Mouse (Mus musculus): ENCODE data around the gene Acox1. TPM values are rescaled to one million over a fixed set of nuclear protein-coding genes. Genes with fewer than 3 reads are reported as not detected.

Acox1 gene
- polyA plus RNA-seq, 1 experiment from 2014 or later = 29.6 TPM

DNA sequence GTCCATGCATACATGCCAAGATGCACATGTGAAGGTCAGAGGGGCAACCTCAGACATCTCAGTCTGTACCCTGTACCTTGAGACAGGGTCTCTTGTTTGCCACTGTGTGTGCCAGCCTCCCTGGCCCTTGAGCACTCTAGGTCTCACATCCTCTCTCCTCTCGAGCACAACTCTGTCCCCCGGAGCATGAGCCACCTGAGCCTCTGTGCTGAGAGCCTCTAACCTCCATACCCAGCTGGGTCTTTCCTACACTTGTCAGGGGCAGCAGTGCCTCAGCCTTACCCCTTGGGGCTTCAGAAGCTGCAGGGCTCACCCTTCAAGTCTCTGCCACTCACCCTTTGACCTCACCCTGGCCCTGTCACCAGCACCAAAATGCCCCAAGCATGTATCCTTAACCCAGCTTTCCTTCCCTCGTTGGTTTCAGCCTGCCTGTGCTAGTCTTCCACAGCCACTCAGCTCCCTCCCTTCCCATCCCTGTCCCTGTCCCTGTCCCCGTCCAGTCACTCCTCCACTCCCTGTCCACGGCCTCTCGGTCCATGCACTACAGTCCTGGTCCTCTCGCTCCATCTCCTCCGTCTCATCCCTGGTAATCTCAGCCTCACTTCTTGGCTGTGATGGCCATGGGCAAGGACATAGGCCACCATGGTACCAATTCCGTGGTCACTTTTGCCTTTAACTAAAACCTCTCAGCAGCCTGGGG lies 69.6 kb downstream of the Acox1 start:
- H3K4me2 ChIP-seq (replicated peaks; ENCODE audit: low read depth, low read length) = peak overlapping the region; percentile 62
- no peak for ATAC-seq (ENCODE audit: insufficient number of reproducible peaks, insufficient read depth, low FRiP score, low read depth)
- H3K9ac ChIP-seq (replicated peaks; ENCODE audit: low read depth, low read length) = no peak overlapping the region
- H3K27me3 ChIP-seq (ENCODE audit: control insufficient read depth, insufficient read depth, low read length) = no peaks in the 10 kb centered on the region
- H3K9me3 ChIP-seq (ENCODE audit: control insufficient read depth, low read depth, low read length) = no peaks in the 10 kb centered on the region; the same call in 1 of the 2 replicates
- WGBS = 78% methylated on average over 9 of the region's 9 CpGs
- peak overlapping the region; percentile 55; the same call in 1 of the 2 replicates for H3K4me3 ChIP-seq (ENCODE audit: low read depth, low read length)
- H3K36me3 ChIP-seq (ENCODE audit: control insufficient read depth, insufficient read depth, low read length) = peaks cover 11% of the 10 kb centered on the region; the same call in 1 of the 2 replicates
- no peak overlapping the region for H3K27ac ChIP-seq (ENCODE audit: low read length)
- H3K4me1 ChIP-seq (ENCODE audit: control insufficient read depth, insufficient read depth, low read length) = peaks cover 25% of the 10 kb centered on the region

DNA sequence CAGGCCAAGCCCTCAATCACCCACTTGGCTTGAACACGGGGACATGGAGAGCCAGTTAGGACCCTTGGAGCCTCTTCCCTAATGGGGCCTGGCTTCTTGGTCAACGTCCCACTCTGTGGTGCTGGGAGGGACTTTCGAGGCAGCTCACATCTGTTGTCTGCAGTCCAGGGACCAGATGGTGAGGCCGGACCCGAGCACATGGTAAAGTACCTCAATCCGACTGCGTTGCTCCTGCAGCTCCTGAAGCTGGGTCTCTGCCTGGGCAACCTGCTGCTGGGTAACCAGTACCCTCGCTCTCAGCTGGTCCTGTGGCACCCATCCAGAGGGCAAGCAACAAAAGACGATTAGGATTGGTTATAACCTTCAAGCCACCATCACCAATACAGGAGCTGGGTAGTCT lies 70.9 kb downstream of the Acox1 start:
- no peak overlapping the region for H3K4me3 ChIP-seq (ENCODE audit: low read depth, low read length)

DNA sequence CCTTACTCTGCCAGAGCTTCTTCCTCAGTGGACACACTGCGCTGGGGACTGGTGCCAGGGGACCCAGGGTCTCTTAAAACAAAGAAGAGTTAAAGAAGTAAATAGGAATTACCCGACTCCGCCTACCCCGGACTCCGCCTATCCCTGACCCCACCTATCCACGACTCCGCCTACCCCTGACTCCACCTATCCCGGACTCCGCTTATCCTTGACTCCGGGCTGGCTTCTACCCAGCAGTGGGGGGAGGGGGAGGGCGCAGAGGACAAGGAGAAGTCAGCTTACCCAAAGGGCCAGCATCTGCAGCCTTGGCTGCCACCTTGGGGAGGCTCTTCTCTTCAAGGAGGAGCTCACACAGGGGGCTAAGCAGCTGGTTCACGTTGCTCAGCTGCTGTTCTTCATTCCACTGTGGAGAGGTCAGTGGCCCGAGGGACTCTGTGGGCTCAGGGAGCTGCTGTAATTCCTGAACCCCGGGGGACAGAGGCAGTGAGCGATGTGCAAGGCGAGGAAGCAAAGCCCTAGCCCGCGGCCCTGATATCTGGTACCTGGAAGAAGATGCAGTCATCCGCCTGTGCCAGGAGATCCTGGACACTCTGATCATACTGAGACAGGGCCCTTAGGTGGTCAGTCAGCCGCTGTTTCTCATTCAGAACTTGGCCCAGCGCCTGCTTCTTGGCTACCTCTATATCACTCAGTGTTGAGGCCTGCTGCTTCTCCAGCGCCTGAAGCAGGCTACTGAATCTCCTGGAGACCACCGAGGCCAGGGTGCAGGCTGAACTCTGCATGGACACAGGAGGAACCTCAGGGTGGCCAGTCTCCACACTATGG lies 71.5 kb downstream of the Acox1 start, which contains the start of gene Trim47:
Gene Trim47, minus strand, starts transcription at position 55 of the 825 bp plus-strand sequence.
- ATAC-seq (ENCODE audit: insufficient number of reproducible peaks, insufficient read depth, low FRiP score, low read depth) = peak; percentile 50; the same call in 1 of the 2 replicates
- Histone ChIP-seq H3K27me3 (ENCODE audit: control insufficient read depth, insufficient read depth, low read length) (no peaks in the 10 kb centered on the region), H3K36me3 (ENCODE audit: control insufficient read depth, insufficient read depth, low read length) (peaks cover 11% of the 10 kb centered on the region; the same call in 1 of the 2 replicates), H3K9me3 (ENCODE audit: control insufficient read depth, low read depth, low read length) (no peaks in the 10 kb centered on the region; the same call in 1 of the 2 replicates), H3K4me1 (ENCODE audit: control insufficient read depth, insufficient read depth, low read length) (peaks cover 25% of the 10 kb centered on the region), H3K4me3 (ENCODE audit: low read depth, low read length) (0 out of 2 replicates have a peak within 1 kb of the TSS, but pooled peaks have one; percentile 5), H3K9ac (replicated peaks; ENCODE audit: low read depth, low read length) (no peak within 1 kb of the TSS), H3K27ac (ENCODE audit: low read length) (peak within 1 kb of the TSS; percentile 2; the same call in 1 of the 2 replicates), H3K4me2 (replicated peaks; ENCODE audit: low read depth, low read length) (peak within 1 kb of the TSS; percentile 35)
- WGBS = 28% methylated on average over 23 of the region's 23 CpGs

More for the DNA sequence above, 70.9 kb downstream of the Acox1 start:
- Histone ChIP-seq H3K27me3 (ENCODE audit: control insufficient read depth, insufficient read depth, low read length) (no peaks in the 10 kb centered on the region), H3K4me2 (replicated peaks; ENCODE audit: low read depth, low read length) (no peak overlapping the region), H3K4me1 (ENCODE audit: control insufficient read depth, insufficient read depth, low read length) (peaks cover 25% of the 10 kb centered on the region), H3K36me3 (ENCODE audit: control insufficient read depth, insufficient read depth, low read length) (peaks cover 11% of the 10 kb centered on the region; the same call in 1 of the 2 replicates), H3K9me3 (ENCODE audit: control insufficient read depth, low read depth, low read length) (no peaks in the 10 kb centered on the region; the same call in 1 of the 2 replicates), H3K9ac (replicated peaks; ENCODE audit: low read depth, low read length) (no peak overlapping the region), H3K27ac (ENCODE audit: low read length) (no peak overlapping the region; the same call in 1 of the 2 replicates)
- whole genome bisulfite sequencing = 63% methylated on average over 9 of the region's 9 CpGs
- ATAC-seq (ENCODE audit: insufficient number of reproducible peaks, insufficient read depth, low FRiP score, low read depth) = no peak

DNA sequence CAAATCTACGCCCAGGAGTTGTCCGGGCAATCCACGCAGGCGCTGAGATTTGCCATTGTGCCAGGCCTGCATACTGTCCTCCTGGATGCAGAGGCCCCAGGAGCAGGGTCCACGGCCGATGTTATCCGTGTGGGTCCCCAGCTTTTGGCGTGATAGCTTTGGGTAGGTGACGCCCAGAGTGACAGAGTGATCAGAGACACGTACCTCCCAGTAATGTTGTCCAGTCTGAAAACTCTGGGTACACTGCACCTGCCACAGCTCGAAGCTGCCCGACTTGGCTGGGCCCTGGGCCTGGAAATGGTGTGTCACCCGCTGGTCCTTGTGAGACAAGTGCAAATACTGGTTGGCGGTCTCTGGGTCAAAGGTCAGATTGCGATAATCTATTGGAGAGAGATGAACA lies 72.6 kb downstream of the Acox1 start:
- no peak overlapping the region for H3K9ac ChIP-seq (replicated peaks; ENCODE audit: low read depth, low read length)
- no peak overlapping the region for H3K4me3 ChIP-seq (ENCODE audit: low read depth, low read length)
- no peaks in the 10 kb centered on the region; the same call in 1 of the 2 replicates for H3K9me3 ChIP-seq (ENCODE audit: control insufficient read depth, low read depth, low read length)
- no peak for ATAC-seq (ENCODE audit: insufficient number of reproducible peaks, insufficient read depth, low FRiP score, low read depth)
- 94% methylated on average over 15 of the region's 15 CpGs for WGBS
- no peaks in the 10 kb centered on the region for H3K27me3 ChIP-seq (ENCODE audit: control insufficient read depth, insufficient read depth, low read length)
- no peak overlapping the region for H3K4me2 ChIP-seq (replicated peaks; ENCODE audit: low read depth, low read length)
- peaks cover 6% of the 10 kb centered on the region; the same call in 1 of the 2 replicates for H3K36me3 ChIP-seq (ENCODE audit: control insufficient read depth, insufficient read depth, low read length)
- peaks cover 21% of the 10 kb centered on the region for H3K4me1 ChIP-seq (ENCODE audit: control insufficient read depth, insufficient read depth, low read length)
- no peak overlapping the region for H3K27ac ChIP-seq (ENCODE audit: low read length)

Other genes with a start within 250 kb of the Acox1 start
- gene Itgb4, start 224.3 kb downstream of the Acox1 start, polyA plus RNA-seq (2014; fragmentation: Nextera tagmentation; extraction: Ambion mirVana) = 10.2 and 10.7 TPM in 2 replicates
- gene Galk1, start 186.3 kb downstream of the Acox1 start, polyA plus RNA-seq (2014; fragmentation: Nextera tagmentation; extraction: Ambion mirVana) = 157 and 164 TPM in 2 replicates
- 1,982 and 2,067 TPM in 2 replicates for gene H3f3b, start 171.1 kb downstream of the Acox1 start, polyA plus RNA-seq (2014; fragmentation: Nextera tagmentation; extraction: Ambion mirVana)
- 29.2 and 31.6 TPM in 2 replicates for gene Unk, start 168.7 kb downstream of the Acox1 start, polyA plus RNA-seq (2014; fragmentation: Nextera tagmentation; extraction: Ambion mirVana)
- gene Unc13d, start 121.1 kb downstream of the Acox1 start, polyA plus RNA-seq (2014; fragmentation: Nextera tagmentation; extraction: Ambion mirVana) = 3.7 and 4.7 TPM in 2 replicates
- 74.0 and 82.4 TPM in 2 replicates for gene Wbp2, start 112.0 kb downstream of the Acox1 start, polyA plus RNA-seq (2014; fragmentation: Nextera tagmentation; extraction: Ambion mirVana)
- 12.2 and 17.3 TPM in 2 replicates for gene Trim47, start 71.8 kb downstream of the Acox1 start, polyA plus RNA-seq (2014; fragmentation: Nextera tagmentation; extraction: Ambion mirVana)
- gene Trim65, start 67.9 kb downstream of the Acox1 start, polyA plus RNA-seq (2014; fragmentation: Nextera tagmentation; extraction: Ambion mirVana) = 5.0 and 6.4 TPM in 2 replicates
- gene Mrpl38, start 60.2 kb downstream of the Acox1 start, polyA plus RNA-seq (2014; fragmentation: Nextera tagmentation; extraction: Ambion mirVana) = 93.9 and 94.2 TPM in 2 replicates
- gene Fbf1, start 30.9 kb downstream of the Acox1 start, polyA plus RNA-seq (2014; fragmentation: Nextera tagmentation; extraction: Ambion mirVana) = 29.3 and 30.2 TPM in 2 replicates
- 80.9 and 81.3 TPM in 2 replicates for gene Ten1, start 190 bp downstream of the Acox1 start, polyA plus RNA-seq (2014; fragmentation: Nextera tagmentation; extraction: Ambion mirVana)
- 5.0 and 6.0 TPM in 2 replicates for gene Evpl, start 39.0 kb upstream of the Acox1 start, polyA plus RNA-seq (2014; fragmentation: Nextera tagmentation; extraction: Ambion mirVana)
- gene Srp68, start 75.2 kb upstream of the Acox1 start, polyA plus RNA-seq (2014; fragmentation: Nextera tagmentation; extraction: Ambion mirVana) = 71.8 and 74.2 TPM in 2 replicates
- 0.13 and 0.15 TPM in 2 replicates for gene Galr2, start 81.9 kb upstream of the Acox1 start, polyA plus RNA-seq (2014; fragmentation: Nextera tagmentation; extraction: Ambion mirVana)
- 67.3 and 72.7 TPM in 2 replicates for gene Exoc7, start 108.2 kb upstream of the Acox1 start, polyA plus RNA-seq (2014; fragmentation: Nextera tagmentation; extraction: Ambion mirVana)
- 0.17 and 0.34 TPM in 2 replicates for gene Foxj1, start 136.4 kb upstream of the Acox1 start, polyA plus RNA-seq (2014; fragmentation: Nextera tagmentation; extraction: Ambion mirVana)
- 9.8 and 12.8 TPM in 2 replicates for gene Rnf157, start 214.0 kb upstream of the Acox1 start, polyA plus RNA-seq (2014; fragmentation: Nextera tagmentation; extraction: Ambion mirVana)
- 56.1 and 60.7 TPM in 2 replicates for gene Ubald2, start 235.0 kb upstream of the Acox1 start, polyA plus RNA-seq (2014; fragmentation: Nextera tagmentation; extraction: Ambion mirVana)